Mouse (Mus musculus): Measurements from ENCODE around the gene Trmt10c. TPM values are rescaled to one million over a fixed set of nuclear protein-coding genes. Genes with fewer than 3 reads are reported as not detected.

Trmt10c gene
- 11.2 and 19.8 TPM in 2 replicates for polyA plus RNA-seq (2012; ENCODE audit: low replicate concordance)

GRCm38 (mm10) chr16:56037138-56038010 is at the start of gene Trmt10c:
TSS of gene Trmt10c (minus strand) at chr16:56037819.

GRCm38 (mm10) chr16:56048038-56048437 is 10.4 kb upstream of the Trmt10c start, which contains the start of gene Senp7:
TSS of gene Senp7 (plus strand) at chr16:56048338.

GRCm38 (mm10) chr16:56029661-56030082 is 7.9 kb downstream of the Trmt10c start, which contains the start of gene Pcnp:
TSS of gene Pcnp (minus strand) at chr16:56029739.

Other genes with a start within 250 kb of the Trmt10c start
- 3.8 and 8.4 TPM in 2 replicates for gene Nfkbiz, start 198.9 kb downstream of the Trmt10c start, polyA plus RNA-seq (2012; ENCODE audit: low replicate concordance)
- 0.44 and 0.45 TPM in 2 replicates for gene Nxpe3, start 142.5 kb downstream of the Trmt10c start, polyA plus RNA-seq (2012; ENCODE audit: low replicate concordance)
- 0.77 and 1.8 TPM in 2 replicates for gene Cep97, start 103.0 kb downstream of the Trmt10c start, polyA plus RNA-seq (2012; ENCODE audit: low replicate concordance)
- 31.2 and 43.8 TPM in 2 replicates for gene Rpl24, start 71.5 kb downstream of the Trmt10c start, polyA plus RNA-seq (2012; ENCODE audit: low replicate concordance)
- gene Zbtb11, start 63.9 kb downstream of the Trmt10c start, polyA plus RNA-seq (2012; ENCODE audit: low replicate concordance): 3.9 and 5.2 TPM in 2 replicates
- gene Pcnp, start 8.1 kb downstream of the Trmt10c start, polyA plus RNA-seq (2012; ENCODE audit: low replicate concordance): 11.4 and 12.4 TPM in 2 replicates
- 8.4 and 10.6 TPM in 2 replicates for gene Senp7, start 10.5 kb upstream of the Trmt10c start, polyA plus RNA-seq (2012; ENCODE audit: low replicate concordance)
- gene Impg2, start 166.5 kb upstream of the Trmt10c start, polyA plus RNA-seq (2012; ENCODE audit: low replicate concordance): 0.07 TPM in 1 of 2 replicates, not detected in the other

Data from leukemia stem cell, adult 10-12 weeks (primary cell).